Mouse (Mus musculus): ENCODE measurements around the gene Gm21900. TPM values are rescaled to one million over a fixed set of nuclear protein-coding genes. Genes with fewer than 3 reads are reported as not detected.
A peak's percentile ranks its signal among the peaks of the same experiment; 100 is the strongest.
"Not testable (repeated sequence)": the region's sequence is repeated elsewhere in the genome, so short reads cannot be mapped to it uniquely, and the experiment has no call there.

Gene Gm21900
- not detected in 3 replicates for total RNA-seq (2017)

- ATAC-seq (replicated peaks; ENCODE audit: insufficient number of reproducible peaks, low FRiP score, low TSS enrichment, poor library complexity, severe bottlenecking), result not testable (repeated sequence)
Observed at GRCm38 (mm10) chrY:10616061-10616460, at the start of gene Gm21900. Gene Gm21900, plus strand, starts transcription at chrY:10616361.

GRCm38 (mm10) chrY:10643516-10643915 is 27.4 kb downstream of the Gm21900 start:
- peak; percentile 17; the same call in 1 of the 2 replicates for ATAC-seq (replicated peaks; ENCODE audit: insufficient number of reproducible peaks, low FRiP score, low TSS enrichment, poor library complexity, severe bottlenecking)

Other genes starting within 250 kb of the Gm21900 start
- gene Gm28510, start 203.6 kb upstream of the Gm21900 start, total RNA-seq (2017), result not detected in 3 replicates
- gene Gm20737, start 80.3 kb upstream of the Gm21900 start, total RNA-seq (2017), result not detected in 3 replicates
- gene Gm21775, start 62.9 kb upstream of the Gm21900 start, total RNA-seq (2017), result not detected in 3 replicates
- not detected in 3 replicates for gene Gm20777, start 136.1 kb downstream of the Gm21900 start, total RNA-seq (2017)